Mouse (Mus musculus) cerebellum, adult 11-12 months (tissue): ENCODE results near the gene 4930402H24Rik.
"Not testable (repeated sequence)": the region's sequence is repeated elsewhere in the genome, so short reads cannot be mapped to it uniquely, and the experiment has no call there.

Source experiments
- DNase-seq: peaks from one replicate; pipeline ENCODE4 v3.0.0; 2022

4930402H24Rik gene

DNA sequence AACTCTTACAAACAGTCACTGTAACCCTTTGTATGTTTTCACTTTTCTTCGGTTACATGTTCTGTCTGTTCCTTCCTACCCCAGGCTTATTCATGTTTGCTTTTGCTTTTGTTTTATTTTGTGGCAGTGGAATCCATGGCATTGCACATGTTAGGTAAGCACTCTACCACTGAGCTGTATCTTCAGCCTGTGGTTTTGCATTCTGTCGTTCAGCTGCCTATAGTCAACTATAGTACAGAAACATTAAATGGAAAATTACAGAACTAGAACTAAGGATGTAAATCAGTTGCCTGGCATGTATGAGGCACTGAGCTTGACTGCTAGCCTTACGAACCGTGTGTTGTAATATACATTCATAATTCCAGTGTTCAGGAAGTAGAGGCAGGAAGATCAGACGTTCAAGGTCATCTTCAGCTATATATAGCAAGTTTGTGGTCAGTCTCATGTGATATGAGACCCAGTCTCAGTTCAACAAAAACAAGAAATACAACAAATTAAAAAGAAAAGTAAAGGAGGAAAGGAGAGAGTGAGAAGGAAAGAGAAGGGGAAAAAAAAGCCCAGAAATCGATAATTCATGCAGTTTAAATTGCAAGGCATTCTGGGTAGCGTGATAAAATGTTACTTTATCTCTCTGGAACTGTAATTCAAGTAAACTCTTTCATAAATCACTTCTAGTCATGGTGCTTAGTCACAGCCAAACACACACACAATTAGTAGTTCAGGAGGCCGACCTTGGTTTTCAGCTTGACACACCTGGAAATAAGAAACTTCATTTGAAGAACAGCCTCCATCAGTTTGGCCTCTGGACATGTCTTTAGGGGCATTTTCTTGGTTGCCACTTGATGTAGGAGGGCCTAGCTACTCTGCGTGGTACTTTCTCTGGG, 54.6 kb downstream of the 4930402H24Rik start:
- DNase-seq: no peak

DNA sequence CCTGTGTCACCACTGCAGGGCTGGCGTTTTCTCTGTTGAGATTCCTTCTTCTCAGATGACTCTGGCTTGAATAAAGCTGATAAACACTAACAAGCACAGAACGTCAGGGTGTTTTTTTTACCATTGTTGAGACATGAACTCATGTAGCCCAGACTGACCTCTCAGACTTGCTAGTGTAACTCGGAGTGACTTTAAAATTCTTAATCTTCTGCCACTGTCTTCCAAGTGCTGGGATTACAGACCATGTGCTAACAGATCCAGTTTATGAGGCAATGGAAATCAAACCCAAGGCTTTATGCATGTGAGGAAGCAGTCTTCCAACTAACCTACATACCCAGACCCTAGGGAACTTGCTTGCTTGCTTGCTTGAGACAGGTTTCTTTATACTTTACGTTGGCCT, 56.5 kb downstream of the 4930402H24Rik start:
- no peak for DNase-seq

DNA sequence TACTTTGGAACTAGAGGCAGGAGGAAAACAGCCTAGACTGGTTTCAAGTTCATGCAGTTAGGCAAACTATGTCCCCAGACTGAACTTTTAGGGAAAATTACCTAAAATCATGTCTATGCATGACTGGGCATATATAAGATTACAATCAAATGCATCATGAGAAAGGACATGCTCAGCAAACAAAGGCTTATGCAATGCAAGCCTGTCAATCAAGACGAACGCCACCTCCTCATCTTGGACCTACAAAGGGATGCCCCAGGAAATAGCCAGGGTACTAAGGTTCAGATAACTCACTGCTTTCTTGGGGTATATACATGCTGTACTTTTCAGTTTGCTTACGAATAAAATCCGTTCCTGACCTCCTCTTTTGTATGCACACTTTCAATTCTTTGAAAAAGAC, 57.9 kb downstream of the 4930402H24Rik start:
- DNase-seq: no peak

DNA sequence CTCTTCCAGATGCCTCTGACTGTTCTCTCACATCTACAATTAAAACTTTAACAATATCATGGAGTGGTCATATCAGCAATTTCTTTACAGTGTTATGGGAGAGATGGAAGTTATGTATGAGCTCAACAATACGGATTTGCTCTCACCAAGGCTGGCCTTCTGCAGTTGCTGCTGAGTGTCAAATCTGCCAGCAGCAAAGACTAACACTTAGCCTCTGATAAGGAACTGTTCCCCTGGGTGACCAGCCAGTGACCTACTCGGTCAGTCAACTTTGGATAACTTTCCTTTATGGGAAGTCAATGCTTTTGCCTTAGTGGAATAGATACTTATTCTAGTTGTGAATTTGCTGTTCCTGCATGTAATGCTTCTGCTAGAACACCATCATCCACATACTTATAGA, 62.6 kb downstream of the 4930402H24Rik start:
- no peak for DNase-seq

DNA sequence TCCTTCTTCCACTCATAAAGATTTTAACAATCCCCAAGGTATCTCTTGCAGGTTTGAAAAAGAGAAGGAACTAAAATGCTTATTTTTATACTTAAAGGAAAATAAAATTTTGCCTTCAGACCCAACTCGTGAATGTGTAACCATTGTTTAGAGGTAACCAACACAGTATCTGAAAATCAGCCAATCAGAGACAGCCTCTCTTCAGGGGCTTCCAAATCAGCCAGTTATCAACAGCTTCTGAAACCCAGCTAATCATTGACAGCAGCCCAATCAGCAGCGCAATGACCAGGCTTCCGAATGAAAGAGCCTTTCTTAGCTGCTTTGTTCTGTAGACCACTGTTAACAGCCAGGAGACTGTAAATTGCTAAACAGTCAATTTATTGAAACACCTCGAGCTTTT, 65.4 kb downstream of the 4930402H24Rik start:
- peak; percentile 84 for DNase-seq

DNA sequence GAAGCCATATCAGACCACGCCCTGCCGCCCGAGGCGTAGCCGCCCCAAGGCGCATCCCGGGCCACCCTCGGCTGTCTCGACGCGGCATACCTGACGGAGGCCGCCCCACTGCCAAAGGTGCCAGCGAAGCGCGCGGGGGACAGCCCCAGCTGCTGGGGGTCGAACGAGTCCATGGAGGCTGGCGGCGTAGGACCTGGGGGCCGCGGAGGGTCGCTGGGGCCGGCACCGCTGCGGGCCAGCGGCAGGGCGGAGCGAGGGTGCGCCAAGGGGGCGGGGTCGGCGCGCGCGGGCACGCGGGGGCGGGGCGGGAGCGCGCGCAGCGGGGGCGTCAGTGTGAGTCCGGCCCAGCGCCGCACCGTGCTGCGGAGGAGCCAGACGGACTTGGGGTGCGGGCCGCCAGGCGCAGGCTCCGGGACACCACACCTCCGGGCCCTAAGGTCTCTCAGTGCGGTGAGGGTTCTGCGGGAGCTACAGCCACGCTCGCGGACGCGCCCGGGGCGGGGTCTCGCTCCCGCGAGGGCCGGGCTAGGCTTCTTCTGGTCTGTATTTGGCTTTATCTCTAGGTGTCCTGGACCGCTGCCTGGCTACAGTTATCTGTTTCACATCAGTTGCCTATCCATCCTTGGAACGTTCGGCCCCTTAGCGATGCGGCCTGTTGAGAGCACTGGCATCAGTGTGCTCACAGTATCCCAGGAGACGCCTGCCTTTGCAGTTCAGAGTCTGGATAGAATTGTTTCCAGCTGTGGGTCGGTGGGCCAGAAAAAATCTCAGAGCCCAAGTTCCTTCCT, 66.1 kb downstream of the 4930402H24Rik start:
- DNase-seq: peak; percentile 82

DNA sequence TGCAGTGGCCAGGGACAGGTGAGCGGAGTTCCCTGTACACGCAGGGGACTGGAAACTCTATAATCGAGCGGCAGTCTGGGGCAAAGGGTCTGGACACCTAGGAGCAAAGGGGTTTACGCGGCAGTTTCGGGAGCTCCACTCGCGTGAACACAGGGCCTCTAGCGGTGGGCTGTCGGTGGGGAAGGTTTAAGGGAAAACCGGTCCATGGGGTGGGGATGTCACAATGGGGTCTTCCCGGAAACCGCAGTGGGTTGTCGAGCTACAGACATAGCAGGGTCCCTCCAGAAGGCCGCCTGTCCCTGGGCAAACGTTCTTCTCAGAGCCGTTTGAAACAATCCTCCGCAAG, 66.7 kb downstream of the 4930402H24Rik start:
- no peak for DNase-seq

DNA sequence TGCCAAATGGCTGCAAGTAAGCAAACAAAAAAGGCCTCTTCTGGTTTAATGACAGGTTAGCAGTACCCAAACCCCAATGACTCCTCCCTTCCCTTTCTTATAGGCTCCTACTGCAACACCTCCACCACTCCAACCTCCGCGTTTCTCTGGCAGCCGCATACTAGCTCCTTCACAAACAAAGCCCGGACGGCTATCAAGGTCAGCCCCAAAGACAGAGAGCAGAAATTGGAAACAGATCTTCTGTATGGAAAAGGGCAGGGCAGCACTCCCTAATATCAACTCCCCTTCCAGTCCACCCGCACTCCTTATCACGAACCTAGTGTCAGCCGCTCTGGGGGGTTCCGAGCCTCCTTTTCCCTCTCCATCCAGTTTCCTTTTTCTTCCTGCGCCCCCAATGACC, 67.1 kb downstream of the 4930402H24Rik start:
- peak; percentile 33 for DNase-seq

DNA sequence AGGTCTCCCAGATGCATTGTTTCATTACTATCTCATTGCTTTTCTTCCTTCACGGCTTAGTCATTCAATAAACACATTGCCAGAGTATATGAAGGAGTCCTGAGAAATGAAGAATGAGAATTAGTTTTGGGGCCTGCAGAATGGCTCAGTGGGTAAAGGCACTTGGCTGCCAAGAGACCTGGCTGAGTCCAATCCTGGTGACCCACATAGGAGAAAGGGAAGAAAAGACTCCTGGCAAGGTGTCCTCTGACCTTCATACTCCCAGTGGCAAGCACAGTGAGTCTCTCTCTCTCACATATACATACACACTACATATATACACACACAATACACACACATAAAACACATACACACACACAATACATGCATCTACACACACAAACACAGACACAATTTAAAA, 68.1 kb downstream of the 4930402H24Rik start:
- peak; percentile 32 for DNase-seq

DNA sequence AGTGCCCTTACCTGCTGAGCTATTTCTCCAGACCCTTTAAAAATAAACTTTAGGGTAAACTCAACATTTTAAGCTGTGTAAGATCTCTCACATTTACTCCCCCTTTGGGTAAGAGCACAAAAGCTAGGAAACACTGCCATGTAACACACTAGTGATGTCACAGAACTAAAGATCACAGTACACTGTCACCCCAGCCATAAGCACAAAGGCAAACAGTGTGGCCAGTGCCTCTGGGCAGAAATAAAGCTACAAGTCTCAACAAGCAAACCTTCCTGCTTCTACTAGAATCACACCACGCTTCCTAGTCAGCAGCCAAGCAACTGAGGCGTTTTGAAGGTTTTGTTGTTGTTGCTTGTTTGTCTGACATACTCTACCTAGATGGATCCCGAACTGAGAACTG, 72.5 kb downstream of the 4930402H24Rik start:
- no peak for DNase-seq

DNA sequence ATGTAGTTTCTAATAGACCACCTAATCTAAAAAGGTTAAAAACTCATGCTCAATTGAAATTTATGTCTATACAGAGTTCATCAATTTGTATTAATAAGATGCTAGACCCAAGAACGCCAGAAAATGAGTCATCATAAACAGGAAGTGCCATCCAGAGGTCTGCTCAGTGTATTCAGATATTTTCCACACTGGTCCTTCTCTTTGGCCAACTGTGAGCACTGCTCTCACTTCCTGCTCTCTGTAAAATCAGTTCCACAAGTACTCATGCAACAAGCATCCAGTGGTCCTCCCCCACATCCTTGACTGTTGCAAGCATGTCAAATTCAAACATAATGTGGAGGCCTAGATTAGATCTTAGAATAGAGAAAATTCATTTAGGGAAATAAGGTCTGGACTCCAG, 73.6 kb downstream of the 4930402H24Rik start:
- no peak for DNase-seq

DNA sequence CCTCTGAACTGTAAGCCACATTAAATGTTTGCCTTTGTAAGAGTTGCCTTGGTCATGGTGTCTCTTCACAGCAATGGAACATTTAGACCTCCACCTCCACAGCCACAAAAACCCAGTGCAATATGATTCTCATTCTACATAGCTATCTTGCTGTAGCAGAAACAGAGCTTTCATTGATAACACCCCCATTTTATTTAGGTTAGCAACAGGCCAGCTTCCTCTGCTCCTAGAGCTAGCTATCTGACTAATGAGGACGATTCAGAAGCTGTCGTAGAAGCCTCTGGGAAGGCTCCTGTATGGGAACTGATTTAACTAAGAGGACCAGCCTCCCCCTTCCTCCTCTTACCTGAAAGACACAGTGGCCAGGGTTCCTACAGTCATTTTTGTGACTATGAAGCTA, 74.2 kb downstream of the 4930402H24Rik start:
- no peak for DNase-seq

DNA sequence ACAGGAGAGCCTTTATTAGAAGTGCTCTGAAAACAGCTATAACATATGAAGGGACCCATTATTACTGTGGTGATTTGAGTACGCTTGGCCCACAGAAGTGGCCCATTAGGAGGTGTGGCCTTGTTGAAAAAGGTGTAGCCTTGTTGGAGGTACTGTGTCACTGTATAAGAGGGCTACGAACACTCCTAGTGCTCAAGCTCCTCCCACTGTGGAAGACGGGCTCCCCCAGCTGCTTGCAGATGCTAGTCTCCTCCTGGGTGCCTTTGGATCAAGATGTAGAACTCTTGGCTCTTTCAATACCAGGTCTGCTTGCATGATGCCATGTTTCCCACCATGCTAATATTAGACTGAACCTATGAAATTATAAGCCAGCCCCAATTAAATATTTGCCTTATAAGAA, 76.0 kb downstream of the 4930402H24Rik start:
- no peak for DNase-seq

DNA sequence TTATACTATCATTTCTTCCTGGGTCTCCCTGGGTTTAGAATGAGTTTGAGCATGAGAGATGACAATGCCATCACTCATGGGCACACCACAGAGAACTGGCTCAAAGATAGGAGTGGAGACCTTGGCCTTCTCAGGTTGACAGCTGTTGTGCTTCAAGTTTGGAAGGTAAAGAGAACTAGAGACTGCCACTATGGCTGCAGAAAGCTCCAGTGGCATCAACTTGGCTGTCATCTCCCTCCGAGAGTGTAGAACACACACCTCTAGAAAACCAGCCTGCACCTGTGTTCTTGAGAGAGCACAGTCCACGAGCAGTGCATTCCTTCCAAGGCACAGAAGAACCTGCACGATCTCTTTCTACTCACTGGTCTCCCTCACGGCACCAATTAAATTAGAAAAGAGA, 76.7 kb downstream of the 4930402H24Rik start:
- DNase-seq: no peak

DNA sequence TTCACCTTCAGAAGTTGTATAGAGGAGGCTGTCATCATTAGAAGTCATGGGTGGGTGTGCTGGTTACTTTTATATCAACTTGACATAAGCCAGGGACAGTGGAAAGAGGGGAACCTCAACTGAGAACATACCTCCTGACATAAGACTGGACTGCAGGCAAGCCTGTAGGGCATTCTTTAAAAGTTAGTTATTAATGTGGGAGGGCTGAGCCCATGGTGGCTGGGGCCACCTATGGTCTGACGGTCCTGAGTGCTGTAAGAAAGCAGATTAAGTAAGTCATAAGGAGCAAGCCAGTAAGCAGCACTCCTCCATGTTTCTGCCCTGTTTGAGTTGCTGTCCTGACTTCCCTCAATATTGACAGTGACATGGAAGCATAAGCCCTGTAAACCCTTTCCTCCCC, 77.5 kb downstream of the 4930402H24Rik start:
- no peak for DNase-seq

DNA sequence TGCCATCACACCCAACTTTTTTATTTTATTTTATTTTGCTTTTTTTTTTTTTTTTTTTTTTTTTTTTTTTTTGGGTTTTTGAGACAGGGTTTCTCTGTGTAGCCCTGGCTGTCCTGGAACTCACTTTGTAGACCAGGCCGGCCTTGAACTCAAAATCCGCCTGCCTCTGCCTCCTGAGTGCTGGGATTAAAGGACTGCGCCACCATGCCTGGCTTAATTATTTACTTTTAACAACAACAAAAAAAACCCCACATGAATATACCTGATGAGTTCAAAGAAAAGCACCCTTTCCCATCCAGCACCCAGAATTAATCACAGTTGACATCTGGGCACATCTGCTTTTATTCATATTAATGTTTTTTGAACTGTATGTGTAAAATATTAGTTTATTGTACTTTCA, 78.1 kb downstream of the 4930402H24Rik start:
- not testable (repeated sequence) for DNase-seq

DNA sequence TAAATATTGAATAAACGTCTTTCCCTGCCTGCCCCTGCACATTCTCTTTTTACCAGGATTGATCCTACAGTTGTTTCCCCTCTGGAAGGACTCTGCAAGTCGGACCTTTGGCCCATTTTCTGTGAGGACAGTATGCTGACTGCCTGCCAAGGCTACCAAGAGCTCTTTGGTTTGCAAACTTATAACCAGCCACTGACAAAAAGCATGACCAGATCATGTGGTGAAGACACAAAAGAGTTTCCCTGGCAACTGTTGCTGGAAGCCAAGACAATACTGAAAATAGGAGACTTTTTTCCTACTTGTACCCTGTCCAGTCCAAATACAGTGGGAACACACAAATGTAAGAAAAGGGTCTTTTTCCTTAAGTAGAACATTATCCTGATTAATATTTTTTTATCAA, 78.8 kb downstream of the 4930402H24Rik start:
- DNase-seq: peak; percentile 39

DNA sequence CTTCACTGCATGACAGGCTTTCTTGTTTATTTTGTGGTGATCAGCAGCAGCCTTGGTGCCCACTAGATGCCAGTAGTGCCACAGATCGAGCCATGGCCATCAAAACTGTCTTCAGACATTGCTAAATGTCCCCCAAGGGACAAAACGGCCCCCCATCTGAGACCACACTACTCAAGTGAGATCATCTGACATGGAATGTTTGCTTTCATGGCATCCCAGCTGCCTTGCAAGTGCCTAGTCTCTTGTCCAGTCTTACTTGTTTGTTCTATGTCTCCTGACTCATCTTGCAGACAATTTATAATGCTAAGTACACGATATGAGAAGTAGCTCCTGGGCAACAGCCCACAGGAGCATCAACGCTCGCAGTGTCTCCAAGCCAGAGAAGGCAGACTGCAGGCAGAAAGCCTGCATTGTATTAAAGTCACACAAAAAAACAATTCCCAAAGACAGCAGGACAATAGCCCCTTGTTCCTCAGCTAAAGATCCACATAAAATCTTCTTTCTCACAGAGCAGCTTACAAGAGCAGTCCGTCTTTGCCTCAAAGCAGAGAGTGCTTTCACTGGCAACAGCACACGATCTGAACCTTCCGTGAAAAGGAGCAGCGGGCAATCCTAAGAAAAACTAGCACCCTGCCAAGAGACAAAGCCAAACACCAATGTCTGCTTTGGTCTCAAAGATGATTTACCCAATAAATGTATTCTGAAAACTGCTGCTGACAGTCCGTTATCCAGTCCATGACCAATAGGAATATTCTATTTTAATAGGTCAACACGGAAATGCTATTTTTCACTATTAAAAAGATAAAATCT, 87.2 kb downstream of the 4930402H24Rik start:
- peak; percentile 40 for DNase-seq

DNA sequence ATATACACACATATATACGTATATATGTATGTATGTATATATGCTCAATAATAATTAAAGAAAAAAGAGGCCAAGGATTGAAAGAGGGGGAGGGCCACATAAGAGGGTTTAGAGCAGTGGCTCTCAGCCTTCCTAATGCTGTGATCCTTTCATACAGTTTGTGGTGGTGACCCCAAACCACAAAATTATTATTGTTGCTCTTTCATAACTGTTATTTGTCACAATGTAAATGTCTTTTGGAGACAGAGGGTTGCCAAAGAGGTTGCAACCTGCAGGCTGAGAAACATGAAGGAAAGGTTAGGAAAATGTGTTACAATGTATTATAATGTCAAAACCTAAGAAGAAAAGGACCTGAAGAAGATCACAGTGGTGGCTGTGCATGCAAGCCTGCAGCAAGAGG, 88.3 kb downstream of the 4930402H24Rik start:
- DNase-seq: no peak

DNA sequence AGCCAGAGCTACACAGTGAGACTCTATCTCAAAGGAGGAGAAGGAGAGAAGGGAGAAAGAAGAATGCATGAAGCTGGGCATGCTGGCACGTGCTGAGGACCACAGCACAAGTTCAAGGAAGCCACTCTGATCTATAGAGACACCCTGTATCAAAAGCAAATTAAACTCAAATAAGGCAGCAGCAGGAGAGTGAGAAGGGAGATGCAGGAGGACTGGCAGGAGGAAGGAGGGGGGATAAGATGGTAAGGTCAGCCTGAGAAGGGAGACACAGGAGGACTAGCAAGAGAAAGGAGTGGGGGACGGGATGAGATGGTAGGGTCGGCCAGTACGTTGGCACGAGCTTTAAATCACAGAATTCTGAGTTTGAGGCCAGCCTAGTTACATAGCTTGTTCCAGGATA, 90.0 kb downstream of the 4930402H24Rik start:
- no peak for DNase-seq

DNA sequence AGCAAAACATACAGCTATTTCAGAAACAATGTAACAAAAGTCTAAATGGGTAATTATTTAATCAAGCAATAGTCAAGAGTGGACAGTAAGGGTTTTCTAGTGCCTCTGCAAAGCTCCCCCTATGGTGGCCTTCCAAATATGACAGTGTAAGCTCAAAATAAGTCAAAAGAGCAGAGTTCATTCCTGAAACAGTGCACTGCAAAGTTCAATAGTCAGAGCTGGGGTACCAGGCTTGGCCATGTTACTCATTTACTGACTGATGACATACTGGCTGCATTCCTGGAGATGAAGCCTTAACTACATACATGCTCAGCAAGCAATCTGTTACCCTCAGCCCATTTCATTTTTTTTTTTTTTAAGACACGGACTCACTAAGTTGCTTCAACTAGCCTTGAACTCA, 91.7 kb downstream of the 4930402H24Rik start:
- no peak for DNase-seq

DNA sequence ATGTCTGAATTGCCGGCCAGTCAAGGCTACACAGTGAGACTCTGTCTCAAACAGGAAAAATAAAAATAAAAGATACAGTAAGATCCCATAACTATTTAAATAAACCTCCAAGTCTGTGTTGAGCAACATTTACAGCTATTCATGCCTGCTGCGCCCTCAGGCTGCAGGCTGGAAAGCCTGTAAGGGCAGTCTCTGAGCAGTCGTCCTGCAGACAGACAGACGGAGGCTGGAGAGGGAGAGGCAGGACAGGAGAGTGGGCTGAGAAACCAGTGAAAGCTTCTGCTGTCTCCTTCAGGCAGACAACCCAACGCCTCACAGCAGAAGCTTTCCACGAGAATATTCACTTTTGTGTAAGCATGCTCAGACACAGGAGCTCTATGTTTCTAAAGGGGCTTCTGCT, 92.5 kb downstream of the 4930402H24Rik start:
- no peak for DNase-seq

DNA sequence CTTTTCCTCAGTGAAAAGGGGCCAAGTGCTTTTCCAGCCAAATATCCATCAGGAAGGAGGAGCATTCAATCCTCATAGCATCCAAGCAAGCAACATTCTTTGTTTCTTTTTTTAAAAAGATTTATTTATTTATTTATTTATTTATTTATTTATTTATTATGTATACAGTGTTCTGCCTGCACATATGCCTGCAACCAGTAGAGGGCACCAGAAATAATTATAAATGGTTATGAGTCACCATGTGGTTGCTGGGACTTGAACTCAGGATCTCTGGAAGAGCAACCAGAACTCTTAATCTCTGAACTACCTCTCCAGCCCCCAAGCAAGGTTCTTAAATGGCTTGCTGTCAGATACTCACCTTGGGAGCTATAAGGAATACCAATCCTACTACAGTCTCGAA, 93.7 kb downstream of the 4930402H24Rik start:
- DNase-seq: no peak
